Mouse (Mus musculus) ES-E14 (cell line): ENCODE results near the gene Asphd2. TPM values are rescaled to one million over a fixed set of nuclear protein-coding genes. Genes with fewer than 3 reads are reported as not detected.

Experiments
- DNase-seq: peaks from one replicate; pipeline ENCODE4 v3.0.0-alpha.2; 2013; ENCODE audit warnings: low read depth, low spot score
- H3K27ac ChIP-seq: 2 replicates; pipeline ENCODE4 v1.5.1; 2012; ENCODE audit warnings: low read depth, mild to moderate bottlenecking, low read length, moderate library complexity, mixed read lengths; ENCODE audit not compliant: poor library complexity, insufficient read depth, severe bottlenecking
- H3K36me3 ChIP-seq: 2 replicates; pipeline ENCODE4 v1.6.1; 2012; ENCODE audit warnings: mild to moderate bottlenecking, low read length, moderate library complexity, mixed read lengths; ENCODE audit not compliant: control insufficient read depth, poor library complexity, insufficient read depth, severe bottlenecking
- H3K4me1 ChIP-seq, 2 experiments: fragments of 150-350 bp in 1 of 2; sonication (generic) in 1 of 2; 2 replicates each; pipeline ENCODE4 v1.6.1; 2012; ENCODE audit warnings: low read length in 2 of 2, mild to moderate bottlenecking in 1 of 2, mixed read lengths in 1 of 2; ENCODE audit not compliant: control insufficient read depth in 2 of 2, insufficient read depth in 2 of 2, poor library complexity in 1 of 2
- H3K4me3 ChIP-seq, 2 experiments: fragments of 150-350 bp in 1 of 2; sonication (generic) in 1 of 2; 2 replicates each; pipeline ENCODE4 v1.5.1; 2012; ENCODE audit warnings: low read length in 2 of 2, low read depth in 1 of 2, mild to moderate bottlenecking in 1 of 2, mixed read lengths in 1 of 2; ENCODE audit not compliant: insufficient read depth in 1 of 2, poor library complexity in 1 of 2, severe bottlenecking in 1 of 2
- H3K9ac ChIP-seq: 2 replicates; pipeline ENCODE4 v1.6.1; 2012; ENCODE audit warnings: low read depth, mild to moderate bottlenecking, low read length, mixed read lengths; ENCODE audit not compliant: poor library complexity, insufficient read depth, severe bottlenecking
- H3K9me3 ChIP-seq: fragments of 150-350 bp; sonication (generic); 2 replicates; pipeline ENCODE4 v1.6.1; 2012; ENCODE audit warnings: low read depth, mild to moderate bottlenecking, low read length; ENCODE audit not compliant: control insufficient read depth, insufficient read depth
- CHD2 ChIP-seq: IDR thresholded peaks from 2 replicates; pipeline ENCODE4 v1.6.1; 2014; ENCODE audit warnings: mild to moderate bottlenecking, low read depth, low read length, inconsistent platforms
- HCFC1 ChIP-seq: IDR thresholded peaks from 2 replicates; pipeline ENCODE4 v1.6.1; 2012; ENCODE audit warnings: low read length, inconsistent platforms, borderline replicate concordance; ENCODE audit not compliant: insufficient read depth
- MAFK ChIP-seq: IDR thresholded peaks from 2 replicates; pipeline ENCODE4 v1.6.1; 2014; ENCODE audit warnings: mild to moderate bottlenecking, low read depth, low read length, inconsistent platforms; ENCODE audit not compliant: insufficient read depth
- ZC3H11A ChIP-seq: IDR thresholded peaks from 2 replicates; pipeline ENCODE4 v1.6.1; 2012; ENCODE audit warnings: low read depth, mild to moderate bottlenecking, inconsistent platforms, low read length, borderline replicate concordance
- ZNF384 ChIP-seq: IDR thresholded peaks from 2 replicates; pipeline ENCODE4 v1.6.1; 2012; ENCODE audit warnings: low read depth, low read length, inconsistent platforms
- in situ Hi-C, 2 experiments: fragments of 600-800 bp; cut with MboI; formaldehyde crosslinking; loops; one replicate each; pipeline ENCODE4 v1.15.1; 2025; ENCODE audit warnings: low sequenced_read_pairs in 2 of 2, inconsistent platforms in 1 of 2; ENCODE audit not compliant: unreplicated experiment in 2 of 2
- total RNA-seq: library from RNA; depleted of rRNA; stranded (reverse); fragments of 300-350 nt; gene quantifications from 2 replicates; pipeline ENCODE4 v1.2.3, GENCODE M21; 2012

Gene Asphd2
- total RNA-seq, 1 experiment, result 4.6 TPM

- Histone ChIP-seq H3K9ac (no peak overlapping the region), H3K36me3 (no peaks in the 10 kb centered on the region), H3K27ac (no peak overlapping the region), H3K4me1 (0 out of 4 replicates have a peak, but pooled peaks cover 0 to 2% of the 10 kb centered on the region in 2 experiments), H3K4me3 (no peak overlapping the region), H3K9me3 (no peaks in the 10 kb centered on the region)
- in situ Hi-C loops, result no loop called here
- TF ChIP-seq HCFC1, result no peak
- no peak for TF ChIP-seq ZC3H11A
- TF ChIP-seq CHD2, result no peak
- TF ChIP-seq MAFK, result no peak
- TF ChIP-seq ZNF384, result no peak
- no peak for DNase-seq
These were observed 12.6 kb downstream of the Asphd2 start for GRCm38 (mm10) chr5:112382042-112382441.

- DNase-seq, result no peak
- no peak for TF ChIP-seq ZC3H11A
- no peak for TF ChIP-seq CHD2
- TF ChIP-seq HCFC1, result no peak
- in situ Hi-C loops, result no loop called here
- no peaks in the 10 kb centered on the region for H3K9me3 ChIP-seq
- no peak overlapping the region for H3K27ac ChIP-seq
- no peak overlapping the region for H3K4me3 ChIP-seq
- H3K36me3 ChIP-seq, result no peaks in the 10 kb centered on the region
- H3K9ac ChIP-seq, result no peak overlapping the region
- 0 out of 4 replicates have a peak, but pooled peaks cover 0 to 2% of the 10 kb centered on the region in 2 experiments for H3K4me1 ChIP-seq
These were observed 13.5 kb downstream of the Asphd2 start for GRCm38 (mm10) chr5:112381154-112381553.

- Histone ChIP-seq H3K9me3 (no peaks in the 10 kb centered on the region), H3K36me3 (peaks cover 3% of the 10 kb centered on the region; the same call in 1 of the 2 replicates), H3K4me1 (peaks cover 0 to 4% of the 10 kb centered on the region in 2 experiments; a peak in 1 of 4 replicates), H3K9ac (no peak overlapping the region), H3K27ac (no peak overlapping the region), H3K4me3 (no peak overlapping the region)
- in situ Hi-C loops, result no loop called here
- no peak for DNase-seq
- TF ChIP-seq ZC3H11A (no peak), HCFC1 (no peak)
These were observed 15.9 kb downstream of the Asphd2 start for GRCm38 (mm10) chr5:112378716-112379115.

GRCm38 (mm10) chr5:112377380-112377779 is 17.3 kb downstream of the Asphd2 start:
- H3K36me3 ChIP-seq, result peaks cover 3% of the 10 kb centered on the region; the same call in 1 of the 2 replicates
- H3K27ac ChIP-seq, result no peak overlapping the region
- H3K9ac ChIP-seq, result no peak overlapping the region
- in situ Hi-C loops, result no loop called here
- TF ChIP-seq MAFK (no peak), CHD2 (no peak), HCFC1 (no peak), ZNF384 (no peak), ZC3H11A (no peak)
- H3K4me1 ChIP-seq, result peaks cover 0 to 3% of the 10 kb centered on the region in 2 experiments; a peak in 1 of 4 replicates
- DNase-seq, result no peak
- H3K4me3 ChIP-seq, result no peak overlapping the region
- no peaks in the 10 kb centered on the region for H3K9me3 ChIP-seq

GRCm38 (mm10) chr5:112376111-112376510 is 18.6 kb downstream of the Asphd2 start:
- TF ChIP-seq HCFC1 (no peak), MAFK (no peak), ZC3H11A (no peak), CHD2 (no peak)

More at GRCm38 (mm10) chr5:112376111-112376510, 18.6 kb downstream of the Asphd2 start:
- Histone ChIP-seq H3K9ac (no peak overlapping the region), H3K4me1 (peaks cover 0 to 3% of the 10 kb centered on the region in 2 experiments; a peak in 1 of 4 replicates), H3K9me3 (no peaks in the 10 kb centered on the region), H3K27ac (no peak overlapping the region), H3K4me3 (no peak overlapping the region), H3K36me3 (peaks cover 6% of the 10 kb centered on the region; the same call in 1 of the 2 replicates)
- in situ Hi-C loops, result no loop called here
- no peak for DNase-seq
